Mouse (Mus musculus) right cerebral cortex, adult 18-20 months (tissue): ENCODE data around the gene Gm7247.
"Not testable (repeated sequence)": the region's sequence is repeated elsewhere in the genome, so short reads cannot be mapped to it uniquely, and the experiment has no call there.

Source experiments
- DNase-seq: peaks from one replicate; pipeline ENCODE4 v3.0.0; 2022; ENCODE audit warnings: mixed read lengths

Gm7247 gene

DNA sequence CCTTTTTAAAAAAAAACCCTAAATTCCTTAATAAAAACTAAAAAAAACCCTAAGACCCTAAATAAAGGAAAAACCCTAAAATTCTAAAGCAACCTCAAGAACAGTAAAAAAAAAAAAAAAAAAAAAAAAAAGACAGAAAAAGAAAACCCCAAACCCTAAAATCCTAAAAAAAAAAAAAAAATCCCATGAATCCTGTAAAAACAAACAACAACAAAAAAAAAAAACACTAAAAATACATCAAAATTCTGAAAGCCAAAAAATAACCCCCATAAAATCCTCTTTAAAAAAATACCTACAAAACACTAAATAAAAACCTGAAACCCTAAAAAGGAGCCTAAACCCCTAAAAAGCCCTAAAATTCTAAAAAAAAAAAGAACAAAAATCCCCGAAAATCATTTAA is 135.4 kb downstream of the Gm7247 start:
- no peak for DNase-seq

DNA sequence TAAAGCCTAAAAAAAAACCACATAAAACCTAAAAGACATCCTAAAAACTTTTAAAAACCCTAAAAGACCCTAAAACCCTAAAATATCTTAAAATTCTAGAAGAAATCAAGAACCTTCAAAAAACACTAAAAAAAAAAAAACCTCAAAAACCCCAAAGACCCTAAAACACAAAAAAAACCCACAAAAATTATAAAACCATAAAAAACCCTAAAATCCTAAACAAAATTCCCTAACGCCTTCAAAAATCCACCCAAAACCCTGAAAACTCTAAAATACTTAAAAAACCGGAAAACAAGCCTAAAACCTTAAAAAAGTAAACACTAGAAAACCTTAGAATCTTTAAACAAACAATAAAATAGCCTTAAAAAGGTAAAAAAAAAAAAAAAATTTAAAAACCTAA is 136.4 kb downstream of the Gm7247 start:
- DNase-seq, result no peak

DNA sequence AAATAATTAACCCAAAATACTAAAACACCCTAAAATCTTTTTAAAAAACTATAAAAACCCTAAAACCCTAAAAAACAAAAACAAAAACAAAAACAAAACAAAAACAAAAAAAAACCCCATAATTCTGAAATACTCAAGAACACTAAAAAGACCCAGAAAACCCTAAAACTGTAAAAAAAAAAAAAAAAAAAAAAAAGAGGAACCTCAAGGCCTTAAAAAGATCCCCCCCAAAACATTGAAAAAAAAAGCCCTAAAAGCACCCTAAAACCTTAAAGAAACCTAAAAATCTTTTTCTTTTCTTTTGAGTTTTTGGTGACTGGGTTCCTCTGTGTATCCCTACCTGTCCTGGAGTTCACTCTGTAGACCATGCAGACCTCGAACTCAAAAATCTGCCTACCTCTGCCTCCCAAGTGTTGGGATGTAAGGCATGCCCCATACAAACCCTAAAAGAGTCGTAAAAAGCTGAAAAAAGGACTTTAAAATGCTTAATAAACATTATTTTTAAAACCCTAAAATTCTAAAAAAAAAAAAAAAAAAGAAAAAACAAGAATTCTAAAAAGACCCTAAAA is 138.2 kb downstream of the Gm7247 start:
- no peak for DNase-seq

DNA sequence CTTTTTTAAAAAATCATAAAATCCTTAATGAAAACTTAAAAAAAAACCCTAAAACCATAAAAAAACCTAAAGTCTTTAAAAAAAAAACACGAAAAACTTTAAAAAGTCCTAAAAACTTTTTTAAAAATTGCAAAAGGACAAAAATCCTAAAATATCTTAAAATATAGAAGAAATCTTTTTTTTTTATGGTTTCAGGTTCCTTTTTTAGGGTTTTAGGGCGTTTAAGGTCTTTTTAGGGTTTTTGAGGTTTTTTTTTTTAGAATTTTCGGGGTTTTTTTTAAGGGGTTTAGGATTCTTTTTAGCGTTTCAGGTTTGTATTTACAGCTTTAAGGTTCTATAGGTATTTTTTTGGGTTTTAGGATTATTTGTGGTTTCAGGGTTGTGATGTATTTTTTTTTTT is 138.9 kb downstream of the Gm7247 start:
- DNase-seq, result no peak

DNA sequence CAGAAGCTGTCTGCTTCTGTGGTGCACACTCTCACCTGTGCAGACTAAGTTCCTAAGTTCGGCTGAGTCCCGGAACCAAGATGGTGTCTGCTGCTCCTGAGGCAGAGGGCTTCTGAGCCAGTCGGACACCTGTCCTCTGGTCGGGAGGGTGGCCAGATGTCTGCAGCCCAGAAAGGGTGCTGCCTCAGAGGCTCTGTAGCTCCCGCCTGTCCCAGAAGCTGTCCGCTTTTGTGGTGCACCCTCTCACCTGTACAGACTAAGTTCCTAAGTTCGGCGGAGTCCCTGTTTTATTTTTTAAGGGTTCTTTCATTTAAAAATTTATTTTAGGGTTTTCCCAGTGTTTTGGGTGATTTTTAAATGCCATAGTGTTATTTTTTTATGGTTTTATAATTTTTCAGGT is 145.9 kb downstream of the Gm7247 start:
- DNase-seq, result no peak

DNA sequence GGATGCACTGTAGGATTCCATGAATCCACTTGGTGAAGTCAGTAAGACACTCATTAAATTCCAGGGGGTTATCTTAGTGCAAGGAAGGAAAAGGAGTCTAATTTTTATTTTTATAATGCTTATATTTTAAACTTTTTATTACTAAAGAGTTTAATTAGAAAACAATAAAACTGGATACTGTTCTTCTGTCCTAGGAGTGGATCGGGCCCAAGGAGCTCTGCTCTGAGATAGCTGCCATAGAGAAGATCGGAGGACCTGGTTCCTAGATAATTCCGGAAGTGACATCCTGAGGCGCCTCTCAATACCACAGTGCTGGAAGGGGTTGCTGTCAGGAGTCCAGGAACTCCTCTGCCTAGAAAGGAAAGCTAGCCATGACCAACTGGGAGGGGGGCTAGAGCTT is 190.9 kb downstream of the Gm7247 start, which contains the start of gene Gm5622:
TSS of gene Gm5622 (plus strand) at position 301 of the 400 bp plus-strand sequence.
- DNase-seq, result no peak

DNA sequence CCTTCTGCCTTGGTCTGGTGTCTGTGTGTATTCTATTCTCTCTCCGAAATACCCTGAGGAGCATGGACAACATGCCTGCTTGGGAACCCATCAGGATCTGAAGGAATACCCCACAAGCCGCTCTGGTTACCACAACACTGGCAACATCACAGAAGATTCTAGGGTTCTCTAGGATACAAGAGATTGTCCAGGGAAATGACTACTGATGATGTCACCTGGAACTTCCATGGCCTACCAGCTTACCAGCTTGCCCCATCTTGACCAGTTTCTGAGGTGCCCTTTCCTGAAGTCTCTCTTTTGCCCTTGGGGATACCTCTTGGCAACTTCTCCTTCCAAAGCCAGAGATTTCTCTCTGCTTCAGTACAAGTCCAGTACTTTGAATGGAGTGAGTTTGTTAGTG is 212.4 kb downstream of the Gm7247 start, which contains the start of gene Gm17175:
TSS of gene Gm17175 (minus strand) at position 101 of the 400 bp plus-strand sequence.
- DNase-seq, result not testable (repeated sequence)

DNA sequence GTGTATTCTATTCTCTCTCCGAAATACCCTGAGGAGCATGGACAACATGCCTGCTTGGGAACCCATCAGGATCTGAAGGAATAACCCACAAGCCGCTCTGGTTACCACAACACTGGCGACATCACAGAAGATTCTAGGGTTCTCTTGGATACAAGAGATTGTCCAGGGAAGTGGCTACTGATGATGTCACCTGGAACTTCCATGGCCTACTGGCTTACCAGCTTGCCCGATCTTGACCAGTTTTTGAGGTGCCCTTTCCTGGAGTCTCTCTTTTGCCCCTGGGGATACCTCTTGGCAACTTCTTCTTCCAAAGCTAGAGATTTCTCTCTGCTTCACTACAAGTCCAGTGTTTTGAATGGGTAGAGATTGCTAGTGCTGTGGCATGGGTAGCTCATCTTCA is 230.5 kb downstream of the Gm7247 start, which contains the start of gene Gm17174:
TSS of gene Gm17174 (minus strand) at position 101 of the 400 bp plus-strand sequence.
- DNase-seq, result not testable (repeated sequence)

DNA sequence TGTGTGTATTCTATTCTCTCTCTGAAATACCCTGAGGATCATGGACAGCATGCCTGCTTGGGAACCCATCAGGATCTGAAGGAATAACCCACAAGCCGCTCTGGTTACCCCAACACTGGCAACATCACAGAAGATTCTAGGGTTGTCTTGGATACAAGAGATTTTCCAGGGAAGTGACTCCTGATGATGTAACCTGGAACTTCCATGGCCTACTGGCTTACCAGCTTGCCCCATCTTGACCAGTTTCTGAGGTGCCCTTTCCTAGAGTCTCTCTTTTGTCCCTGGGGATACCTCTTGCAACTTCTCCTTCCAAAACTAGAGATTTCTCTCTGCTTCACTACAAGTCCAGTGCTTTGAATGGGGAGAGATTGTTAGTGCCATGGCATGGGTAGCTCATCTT is 249.7 kb downstream of the Gm7247 start, which contains the start of gene Gm17078:
TSS of gene Gm17078 (minus strand) at position 101 of the 400 bp plus-strand sequence.
- no peak for DNase-seq
